ENCODE assay signal across 7 mouse cellular contexts in the genomic region with DNA sequence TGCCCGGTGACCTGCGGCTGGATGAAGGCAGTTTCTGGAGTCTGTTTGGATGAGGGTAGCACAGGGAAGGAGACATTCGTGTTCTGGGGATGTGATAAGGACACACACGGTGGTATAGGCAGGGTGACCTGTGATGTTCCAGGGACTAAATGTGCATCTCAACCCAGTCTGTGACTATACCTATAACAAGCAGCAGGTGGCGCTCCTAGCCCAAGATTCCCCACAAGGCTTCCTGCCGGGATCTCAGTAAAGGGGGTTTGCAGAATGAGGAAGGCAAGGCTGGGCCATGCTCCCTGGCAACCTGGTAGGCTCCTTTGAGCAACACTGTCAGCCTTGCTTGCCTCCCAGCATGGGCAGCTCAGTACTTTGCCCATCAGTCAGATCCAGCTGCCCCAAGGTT. TPM values are rescaled to one million over a fixed set of nuclear protein-coding genes. Genes with fewer than 3 reads are reported as not detected.
DNase-seq lines count a peak whose midpoint lies in the region; ATAC-seq lines count a peak whose summit lies in the region.

No protein-coding gene starts in this region.

- no peak overlapping the region for H3K4me3 ChIP-seq in midbrain, embryonic 12.5 days

- intact Hi-C loops in left cerebral cortex, postnatal 14 days (cut with DNase I), result loop anchor here (1.0 to 10.0 kb wide), 4 partner anchors 88 to 1045 kb away; a partner anchor contains a TSS

- WGBS in midbrain, embryonic 12.5 days, result 12% methylated on average over 6 of the region's 6 CpGs

- H3K9me3 ChIP-seq in midbrain, embryonic 12.5 days, result no peaks in the 10 kb centered on the region

- no peak overlapping the region for H3K9ac ChIP-seq in midbrain, embryonic 12.5 days (replicated peaks)

- H3K27ac ChIP-seq in midbrain, embryonic 12.5 days (replicated peaks), result no peak overlapping the region

- peaks cover 38% of the 10 kb centered on the region for H3K27me3 ChIP-seq in midbrain, embryonic 12.5 days

- H3K36me3 ChIP-seq in midbrain, embryonic 12.5 days, result no peaks in the 10 kb centered on the region

- H3K4me1 ChIP-seq in midbrain, embryonic 12.5 days, result peaks cover 29% of the 10 kb centered on the region

- ATAC-seq in frontal cortex, adult (ENCODE audit: low TSS enrichment), result peak; percentile 30; the same call in 1 of the 2 replicates
- peak; percentile 19; the same call in 1 of the 2 replicates for ATAC-seq in midbrain, embryonic 12.5 days (ENCODE audit: low FRiP score, low read depth)

- peak; percentile 61 for DNase-seq in Muller cell, postnatal 12 days (ENCODE audit: inconsistent ontology term)
- DNase-seq in c-Kit-positive CD71-positive TER-119-positive erythroid progenitor cells, embryonic 14.5 days (ENCODE audit: low spot score), result peak; percentile 56
- DNase-seq in induced T-regulatory cell, adult 2 months (ENCODE audit: low read depth), result peak; percentile 86
- DNase-seq in left cerebral cortex, postnatal 14 days (ENCODE audit: low spot score in 2 of 2), result peak; percentile 86 to 92
- DNase-seq in skeletal muscle tissue, adult 2 months (ENCODE audit: low read depth, low spot score), result peak; percentile 58

- no peak overlapping the region for H3K4me2 ChIP-seq in midbrain, embryonic 12.5 days (replicated peaks)

RNA-seq across cellular contexts. Expression of a gene that starts 2.2 kb away (rescaled TPM):
- 100 to 1,000 TPM; 246 to 250 TPM for total RNA-seq in left cerebral cortex, postnatal 14 days (2021)
- polyA plus RNA-seq in midbrain, embryonic 12.5 days (2016; fragmentation: Nextera tagmentation; extraction: Ambion mirVana), result 46.5 and 52.1 TPM in 2 replicates
